Comparison of ENCODE assay signal across 9 mouse cellular contexts in genomic region chr11:45539459-45539858, GRCm38 (mm10).
DNase-seq lines count a peak whose midpoint lies in the region; ATAC-seq and TF ChIP-seq lines count a peak whose summit lies in the region.
"Had no signal": no experiment of that assay in that cellular context is flagged by ENCODE, and none has a peak within 500 bp of the region (broad histone marks: within the 10 kb centered on the region; RNA-seq: fewer than 3 reads in every experiment).

No protein-coding gene starts in this region.

- no peaks in the 10 kb centered on the region for H3K4me1 ChIP-seq in MEL (ENCODE audit: control insufficient read depth in 1 of 2, insufficient read depth in 2 of 2, low read length in 2 of 2)
- no peaks in the 10 kb centered on the region for H3K4me1 ChIP-seq in hindbrain, embryonic 14.5 days (replicated peaks; ENCODE audit: control insufficient read depth, insufficient read depth, low read length)

- TF ChIP-seq RAD21 in MEL (IDR thresholded peaks at IDR 0.05; ENCODE audit: low read depth, low read length), result peak; percentile 8

- no peaks in the 10 kb centered on the region for H3K9me3 ChIP-seq in MEL (replicated peaks; ENCODE audit: insufficient read depth, low read length)
- H3K9me3 ChIP-seq in hindbrain, embryonic 14.5 days (ENCODE audit: control insufficient read depth, low read length), result no peaks in the 10 kb centered on the region

- no peak overlapping the region for H3K4me3 ChIP-seq in MEL (ENCODE audit: control insufficient read depth in 1 of 2, insufficient read depth in 1 of 2, low read depth in 2 of 2, low read length in 2 of 2)
- no peak overlapping the region for H3K4me3 ChIP-seq in hindbrain, embryonic 14.5 days (replicated peaks; ENCODE audit: low read length)
- H3K4me3 ChIP-seq: erythroblast, embryonic 14.5 days had no signal

- ATAC-seq in hindbrain, embryonic 14.5 days (ENCODE audit: low FRiP score), result peak; percentile 64

- no peak for TF ChIP-seq POLR2A in MEL (IDR thresholded peaks at IDR 0.05; ENCODE audit: control insufficient read depth in 1 of 2, insufficient read depth in 1 of 2, low read depth in 1 of 2, low read length in 2 of 2, poor library complexity in 1 of 2)

- no peaks in the 10 kb centered on the region for H3K27me3 ChIP-seq in MEL (ENCODE audit: control insufficient read depth in 1 of 2, insufficient read depth in 2 of 2, low read length in 2 of 2)
- H3K27me3 ChIP-seq in hindbrain, embryonic 14.5 days (ENCODE audit: control insufficient read depth, insufficient read depth, low read length), result no peaks in the 10 kb centered on the region

- TF ChIP-seq EP300 in MEL (IDR thresholded peaks at IDR 0.05; ENCODE audit: low read depth in 1 of 2, low read length in 2 of 2), result no peak

- no peak for DNase-seq in MEL (ENCODE audit: low read depth, low spot score)
- DNase-seq in cerebellum, adult 11-12 months, result peak; percentile 74
- peak; percentile 86 for DNase-seq in forelimb bud, embryonic 11.5 days (ENCODE audit: low read depth, low spot score)
- DNase-seq in hindbrain, embryonic 14.5 days (ENCODE audit: low spot score), result peak; percentile 91
- peak; percentile 60 to 88 for DNase-seq in layer of hippocampus, postnatal 14 days (ENCODE audit: low spot score in 2 of 2)
- DNase-seq in lung, postnatal 25 days (ENCODE audit: low spot score), result peak; percentile 61
- peak; percentile 72 for DNase-seq in right cerebral cortex, postnatal 14 days
- peak; percentile 44 for DNase-seq in yolk sac, embryonic 10.5 days (ENCODE audit: low spot score)

- no peak overlapping the region for H3K9ac ChIP-seq in MEL (ENCODE audit: control insufficient read depth, low read depth, low read length, poor library complexity, severe bottlenecking)
- no peak overlapping the region for H3K9ac ChIP-seq in hindbrain, embryonic 14.5 days

- no peaks in the 10 kb centered on the region for H3K36me3 ChIP-seq in MEL (ENCODE audit: control insufficient read depth in 1 of 2, insufficient read depth in 2 of 2, low read length in 2 of 2)
- no peaks in the 10 kb centered on the region for H3K36me3 ChIP-seq in hindbrain, embryonic 14.5 days (replicated peaks; ENCODE audit: control insufficient read depth, insufficient read depth)

- H3K79me2 ChIP-seq in MEL (ENCODE audit: control insufficient read depth, insufficient read depth, low read length, poor library complexity), result no peaks in the 10 kb centered on the region

- H3K4me2 ChIP-seq in hindbrain, embryonic 14.5 days (replicated peaks), result no peak overlapping the region

- H3K27ac ChIP-seq in MEL (ENCODE audit: control insufficient read depth, low read depth, low read length), result no peak overlapping the region
- no peak overlapping the region for H3K27ac ChIP-seq in hindbrain, embryonic 14.5 days

- 32% methylated on average over 4 of the region's 4 CpGs for WGBS in hindbrain, embryonic 14.5 days

- no peak for TF ChIP-seq CTCF in MEL (IDR thresholded peaks at IDR 0.05 in 2 of 3, conservative IDR thresholded peaks at IDR 0.05 in 1 of 3; ENCODE audit: control insufficient read depth in 1 of 3, insufficient read depth in 1 of 3, low read depth in 2 of 3, low read length in 3 of 3, poor library complexity in 1 of 3, severe bottlenecking in 1 of 3)

TF ChIP-seq in MEL, 35 proteins besides CTCF, POLR2A, EP300 and RAD21:
- TF ChIP-seq TAL1 (IDR thresholded peaks at IDR 0.05; ENCODE audit: low read length) (no peak), ZKSCAN1 (IDR thresholded peaks at IDR 0.05; ENCODE audit: low read depth, low read length) (no peak), KAT2A (conservative IDR thresholded peaks at IDR 0.05; ENCODE audit: low read depth, low read length) (no peak), POLR2AphosphoS5 (IDR thresholded peaks at IDR 0.05; ENCODE audit: borderline replicate concordance, low read depth, low read length) (no peak), SIN3A (IDR thresholded peaks at IDR 0.05; ENCODE audit: low read length) (no peak), BHLHE40 (IDR thresholded peaks at IDR 0.05; ENCODE audit: borderline replicate concordance, low read depth, low read length) (no peak), USF2 (IDR thresholded peaks at IDR 0.05; ENCODE audit: borderline replicate concordance in 1 of 2, insufficient read depth in 1 of 2, low read depth in 1 of 2, low read length in 2 of 2) (no peak), USF1 (IDR thresholded peaks at IDR 0.05; ENCODE audit: low read depth, low read length) (no peak), ZMIZ1 (IDR thresholded peaks at IDR 0.05; ENCODE audit: low read depth, low read length) (no peak), MYC (IDR thresholded peaks at IDR 0.05; ENCODE audit: low read depth, low read length) (no peak), MEF2A (IDR thresholded peaks at IDR 0.05; ENCODE audit: extremely low read depth, insufficient replicate concordance, low read depth, low read length, poor library complexity, severe bottlenecking) (no peak), JUND (IDR thresholded peaks at IDR 0.05; ENCODE audit: low read depth, low read length) (no peak), ZC3H11A (IDR thresholded peaks at IDR 0.05; ENCODE audit: low read depth, low read length) (no peak)
